Mouse (Mus musculus): ENCODE measurements around the gene Gm2956. TPM values are rescaled to one million over a fixed set of nuclear protein-coding genes. Genes with fewer than 3 reads are reported as not detected.
"Not testable (repeated sequence)": the region's sequence is repeated elsewhere in the genome, so short reads cannot be mapped to it uniquely, and the experiment has no call there.

Gm2956 gene
- polyA plus RNA-seq (2014; fragmentation: Nextera tagmentation; extraction: Ambion mirVana): not detected in 2 replicates

DNA sequence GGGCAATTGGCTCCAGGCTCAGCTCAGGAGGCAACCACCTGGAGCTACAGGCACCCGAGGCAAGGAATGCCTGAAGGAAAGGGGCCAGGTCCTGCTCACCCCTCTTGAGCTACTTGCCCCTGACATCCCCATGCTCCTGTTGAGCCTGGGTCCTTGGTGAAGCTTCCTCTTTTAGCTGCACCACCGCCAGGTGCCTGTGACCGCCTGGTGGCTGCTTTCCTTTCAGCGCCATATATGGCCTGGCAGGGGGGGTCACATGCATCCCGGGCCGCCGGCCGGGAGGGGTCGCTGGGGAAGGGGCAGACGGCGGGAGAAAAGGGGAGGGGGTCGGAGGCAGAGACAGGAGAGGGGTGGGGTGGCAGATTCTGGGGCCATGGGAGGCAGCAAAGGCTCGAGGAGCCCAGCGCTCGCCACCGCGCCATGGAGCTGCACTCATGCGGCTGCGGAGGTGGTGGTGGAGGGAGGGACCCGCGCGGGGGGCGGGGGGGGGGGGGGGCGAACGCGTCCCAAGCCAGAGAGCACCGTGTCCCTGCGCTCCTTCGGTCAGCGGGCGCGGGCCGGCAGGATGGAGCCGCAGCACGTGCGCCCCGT, at the start of gene Gm2956:
Gene Gm2956 (plus strand): TSS at position 541 of the 591 bp plus-strand sequence.
- DNase-seq (ENCODE audit: low spot score); H3K27ac ChIP-seq (replicated peaks; ENCODE audit: low read depth, low read length); H3K27me3 ChIP-seq (ENCODE audit: control insufficient read depth, insufficient read depth, low read length); H3K36me3 ChIP-seq (replicated peaks; ENCODE audit: control insufficient read depth, insufficient read depth, low read depth, low read length); H3K9me3 ChIP-seq (replicated peaks; ENCODE audit: control insufficient read depth, low read length); H3K4me1 ChIP-seq (ENCODE audit: control insufficient read depth, insufficient read depth, low read length); ATAC-seq (replicated peaks; ENCODE audit: insufficient number of reproducible peaks, low FRiP score, low TSS enrichment, low read depth): not testable (repeated sequence)
- Histone ChIP-seq H3K4me2 (ENCODE audit: low read depth, low read length) (peak within 1 kb of the TSS; percentile 36), H3K9ac (replicated peaks; ENCODE audit: low read length) (peak within 1 kb of the TSS; percentile 25; the same call in 1 of the 2 replicates), H3K4me3 (ENCODE audit: low read depth, low read length) (peak within 1 kb of the TSS; percentile 26)
- 0% methylated on average over 5 of the region's 37 CpGs for WGBS

DNA sequence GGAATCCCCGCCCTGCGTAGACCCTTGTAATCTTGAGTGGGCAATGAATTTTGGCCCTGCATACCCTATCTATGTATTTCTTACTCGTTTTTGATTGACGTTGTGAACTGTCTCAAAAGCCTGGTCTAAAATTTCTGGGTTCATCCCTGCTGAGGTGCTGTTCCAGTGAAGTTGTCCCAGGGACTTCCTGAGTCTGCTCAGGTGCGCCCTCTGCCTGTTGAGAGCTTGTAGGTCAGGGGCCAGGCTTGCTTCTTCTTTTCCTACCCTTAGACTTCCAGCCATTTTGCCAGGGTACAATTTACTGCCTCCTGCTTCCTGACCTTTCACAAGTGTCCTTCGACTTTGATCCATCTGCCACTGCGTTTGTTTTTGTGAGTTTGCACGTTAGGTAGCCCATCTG, 979 bp downstream of the Gm2956 start:
- DNase-seq (ENCODE audit: low spot score): peak; percentile 54
- not testable (repeated sequence) for H3K27me3 ChIP-seq (ENCODE audit: control insufficient read depth, insufficient read depth, low read length); ATAC-seq (replicated peaks; ENCODE audit: insufficient number of reproducible peaks, low FRiP score, low TSS enrichment, low read depth); H3K4me2 ChIP-seq (ENCODE audit: low read depth, low read length); H3K9me3 ChIP-seq (replicated peaks; ENCODE audit: control insufficient read depth, low read length); H3K4me1 ChIP-seq (ENCODE audit: control insufficient read depth, insufficient read depth, low read length); H3K27ac ChIP-seq (replicated peaks; ENCODE audit: low read depth, low read length); H3K36me3 ChIP-seq (replicated peaks; ENCODE audit: control insufficient read depth, insufficient read depth, low read depth, low read length); H3K9ac ChIP-seq (replicated peaks; ENCODE audit: low read length); H3K4me3 ChIP-seq (ENCODE audit: low read depth, low read length)
- 9% methylated on average over 4 of the region's 8 CpGs for WGBS

DNA sequence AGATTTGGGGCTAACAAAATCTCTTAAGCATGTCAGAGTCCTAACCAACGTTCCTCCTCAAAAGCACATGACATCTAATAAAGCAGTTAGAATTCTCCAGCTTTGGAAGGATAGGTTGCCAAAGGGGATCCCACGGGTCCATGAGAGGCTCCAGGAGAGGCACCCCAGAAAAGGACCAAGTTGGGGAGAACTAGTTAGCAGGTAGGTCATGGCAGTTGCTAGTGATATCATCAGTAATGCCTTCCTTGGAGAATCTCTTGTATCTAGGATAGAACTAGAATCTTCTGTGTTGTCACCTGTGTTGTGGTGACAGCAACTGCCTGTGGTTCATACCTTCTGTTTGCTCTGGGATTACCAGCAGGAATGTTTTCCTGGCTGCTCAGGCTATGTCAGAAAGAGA, 62.4 kb downstream of the Gm2956 start, which contains the start of gene Gm10413:
Gene Gm10413 (plus strand): TSS at position 301 of the 400 bp plus-strand sequence.
- H3K4me3 ChIP-seq (ENCODE audit: low read depth, low read length); H3K27me3 ChIP-seq (ENCODE audit: control insufficient read depth, insufficient read depth, low read length); ATAC-seq (replicated peaks; ENCODE audit: insufficient number of reproducible peaks, low FRiP score, low TSS enrichment, low read depth); H3K36me3 ChIP-seq (replicated peaks; ENCODE audit: control insufficient read depth, insufficient read depth, low read depth, low read length); H3K4me1 ChIP-seq (ENCODE audit: control insufficient read depth, insufficient read depth, low read length); DNase-seq (ENCODE audit: low spot score); H3K4me2 ChIP-seq (ENCODE audit: low read depth, low read length); H3K9me3 ChIP-seq (replicated peaks; ENCODE audit: control insufficient read depth, low read length); H3K9ac ChIP-seq (replicated peaks; ENCODE audit: low read length); H3K27ac ChIP-seq (replicated peaks; ENCODE audit: low read depth, low read length): not testable (repeated sequence)
- WGBS: no CpG with 5 or more reads among the region's 2 CpGs

Other genes with a start within 250 kb of the Gm2956 start
- 0.20 TPM in 1 of 2 replicates, not detected in the other for gene Gm10340, start 198.6 kb upstream of the Gm2956 start, polyA plus RNA-seq (2014; fragmentation: Nextera tagmentation; extraction: Ambion mirVana)
- not detected in 2 replicates for gene Gm5795, start 144.4 kb upstream of the Gm2956 start, polyA plus RNA-seq (2014; fragmentation: Nextera tagmentation; extraction: Ambion mirVana)
- 8.3 and 10.6 TPM in 2 replicates for gene D830030K20Rik, start 124.1 kb upstream of the Gm2956 start, polyA plus RNA-seq (2014; fragmentation: Nextera tagmentation; extraction: Ambion mirVana)
- gene Gm10413, start 62.5 kb downstream of the Gm2956 start, polyA plus RNA-seq (2014; fragmentation: Nextera tagmentation; extraction: Ambion mirVana): not detected in 2 replicates
- 2.4 and 2.5 TPM in 2 replicates for gene Gm10409, start 80.0 kb downstream of the Gm2956 start, polyA plus RNA-seq (2014; fragmentation: Nextera tagmentation; extraction: Ambion mirVana)
- gene Gm3005, start 95.5 kb downstream of the Gm2956 start, polyA plus RNA-seq (2014; fragmentation: Nextera tagmentation; extraction: Ambion mirVana): 0.45 and 1.6 TPM in 2 replicates
- not detected in 2 replicates for gene Gm10408, start 116.8 kb downstream of the Gm2956 start, polyA plus RNA-seq (2014; fragmentation: Nextera tagmentation; extraction: Ambion mirVana)

All from embryonic facial prominence, embryonic 11.5 days (tissue).